Mouse (Mus musculus): ENCODE data around the gene Dhrs7b. TPM values are rescaled to one million over a fixed set of nuclear protein-coding genes. Genes with fewer than 3 reads are reported as not detected.

Gene Dhrs7b
- 24.5 and 25.9 TPM in 2 replicates for polyA plus RNA-seq (2015; fragmentation: Nextera tagmentation; extraction: Ambion mirVana)

GRCm38 (mm10) chr11:60830433-60831052, at the start of gene Dhrs7b:
Gene Dhrs7b, plus strand, starts transcription at chr11:60830631.

GRCm38 (mm10) chr11:60811618-60812017, 18.8 kb upstream of the Dhrs7b start, which contains the start of gene Shmt1:
Gene Shmt1, minus strand, starts transcription at chr11:60811718.

GRCm38 (mm10) chr11:60878675-60879294, 48.4 kb downstream of the Dhrs7b start, which contains the start of gene Tmem11:
Gene Tmem11, minus strand, starts transcription at chr11:60879272.

Other genes with a start within 250 kb of the Dhrs7b start
- gene Llgl1, start 130.9 kb upstream of the Dhrs7b start, polyA plus RNA-seq (2015; fragmentation: Nextera tagmentation; extraction: Ambion mirVana), result 15.4 and 17.7 TPM in 2 replicates
- gene Flii, start 103.4 kb upstream of the Dhrs7b start, polyA plus RNA-seq (2015; fragmentation: Nextera tagmentation; extraction: Ambion mirVana), result 78.7 and 84.4 TPM in 2 replicates
- gene Mief2, start 102.2 kb upstream of the Dhrs7b start, polyA plus RNA-seq (2015; fragmentation: Nextera tagmentation; extraction: Ambion mirVana), result 11.0 and 12.1 TPM in 2 replicates
- 4.5 and 4.6 TPM in 2 replicates for gene Top3a, start 53.3 kb upstream of the Dhrs7b start, polyA plus RNA-seq (2015; fragmentation: Nextera tagmentation; extraction: Ambion mirVana)
- 1.9 and 2.4 TPM in 2 replicates for gene Smcr8, start 53.1 kb upstream of the Dhrs7b start, polyA plus RNA-seq (2015; fragmentation: Nextera tagmentation; extraction: Ambion mirVana)
- gene Shmt1, start 18.9 kb upstream of the Dhrs7b start, polyA plus RNA-seq (2015; fragmentation: Nextera tagmentation; extraction: Ambion mirVana), result 14.4 and 16.0 TPM in 2 replicates
- gene Tmem11, start 48.6 kb downstream of the Dhrs7b start, polyA plus RNA-seq (2015; fragmentation: Nextera tagmentation; extraction: Ambion mirVana), result 44.7 and 47.3 TPM in 2 replicates
- 11.6 and 13.4 TPM in 2 replicates for gene Natd1, start 84.1 kb downstream of the Dhrs7b start, polyA plus RNA-seq (2015; fragmentation: Nextera tagmentation; extraction: Ambion mirVana)
- gene Map2k3, start 101.4 kb downstream of the Dhrs7b start, polyA plus RNA-seq (2015; fragmentation: Nextera tagmentation; extraction: Ambion mirVana), result 65.6 and 72.1 TPM in 2 replicates
- 1.9 and 2.3 TPM in 2 replicates for gene Kcnj12, start 191.9 kb downstream of the Dhrs7b start, polyA plus RNA-seq (2015; fragmentation: Nextera tagmentation; extraction: Ambion mirVana)

All from urinary bladder, postnatal 0 days (tissue).